Mouse (Mus musculus) embryonic facial prominence, embryonic 11.5 days (tissue): ENCODE data around the gene Mapkapk5. TPM values are rescaled to one million over a fixed set of nuclear protein-coding genes. Genes with fewer than 3 reads are reported as not detected.

Experiments used
- ATAC-seq: fragments of 200-750 bp; cut with Nextera tagmentation; replicated peaks from 2 replicates; pipeline ENCODE4 v1.8.0; 2017; ENCODE audit warnings: low read depth; ENCODE audit not compliant: insufficient number of reproducible peaks, low FRiP score, low TSS enrichment
- DNase-seq: peaks from one replicate; pipeline ENCODE4 v3.0.0-alpha.2; 2015; ENCODE audit warnings: low spot score
- H3K27ac ChIP-seq: fragments of 300-500 bp; sonication (generic); replicated peaks from 2 replicates; pipeline ENCODE4 v1.5.1; 2014; ENCODE audit warnings: mild to moderate bottlenecking, low read depth, low read length, control low read depth
- H3K27me3 ChIP-seq: fragments of 300-500 bp; sonication (generic); 2 replicates; pipeline ENCODE4 v1.6.1; 2014; ENCODE audit warnings: mild to moderate bottlenecking, low read length, moderate library complexity, mixed read lengths; ENCODE audit not compliant: control insufficient read depth, insufficient read depth
- H3K36me3 ChIP-seq: fragments of 300-500 bp; sonication (generic); replicated peaks from 2 replicates; pipeline ENCODE4 v1.6.1; 2014; ENCODE audit warnings: low read depth, mild to moderate bottlenecking, low read length, moderate library complexity, mixed read lengths; ENCODE audit not compliant: control insufficient read depth, insufficient read depth
- H3K4me1 ChIP-seq: fragments of 300-500 bp; sonication (generic); 2 replicates; pipeline ENCODE4 v1.6.1; 2014; ENCODE audit warnings: low read length, mixed read lengths; ENCODE audit not compliant: control insufficient read depth, insufficient read depth
- H3K4me2 ChIP-seq: fragments of 300-500 bp; sonication (generic); 2 replicates; pipeline ENCODE4 v1.6.1; 2014; ENCODE audit warnings: low read depth, mild to moderate bottlenecking, control low read depth, low read length, moderate library complexity
- H3K4me3 ChIP-seq: fragments of 300-500 bp; sonication (generic); 2 replicates; pipeline ENCODE4 v1.5.1; 2014; ENCODE audit warnings: low read depth, low read length, control low read depth
- H3K9ac ChIP-seq: fragments of 300-500 bp; sonication (generic); replicated peaks from 2 replicates; pipeline ENCODE4 v1.6.1; 2014; ENCODE audit warnings: mild to moderate bottlenecking, control low read depth, low read length
- H3K9me3 ChIP-seq: fragments of 300-500 bp; sonication (generic); replicated peaks from 2 replicates; pipeline ENCODE4 v1.6.1; 2016; ENCODE audit warnings: mild to moderate bottlenecking, low read length, inconsistent platforms, mixed read lengths; ENCODE audit not compliant: control insufficient read depth
- WGBS: fragments of 180-500 bp; shearing (Covaris S2); extraction: QIAGEN DNeasy Blood & Tissue Kit; methylation state at CpG from one replicate; pipeline ENCODE4 v1.1.7; 2014; 5-methylcytosine and 5-hydroxymethylcytosine counted together
- polyA plus RNA-seq: library from polyadenylated mRNA; unstranded; fragments of >200 nt; fragmentation: Nextera tagmentation; extraction: Ambion mirVana; gene quantifications from 2 replicates; pipeline ENCODE4 v1.2.1, GENCODE M21; 2014

The Mapkapk5 gene
- polyA plus RNA-seq, 1 experiment from 2014 or later, result 57.1 TPM

DNA sequence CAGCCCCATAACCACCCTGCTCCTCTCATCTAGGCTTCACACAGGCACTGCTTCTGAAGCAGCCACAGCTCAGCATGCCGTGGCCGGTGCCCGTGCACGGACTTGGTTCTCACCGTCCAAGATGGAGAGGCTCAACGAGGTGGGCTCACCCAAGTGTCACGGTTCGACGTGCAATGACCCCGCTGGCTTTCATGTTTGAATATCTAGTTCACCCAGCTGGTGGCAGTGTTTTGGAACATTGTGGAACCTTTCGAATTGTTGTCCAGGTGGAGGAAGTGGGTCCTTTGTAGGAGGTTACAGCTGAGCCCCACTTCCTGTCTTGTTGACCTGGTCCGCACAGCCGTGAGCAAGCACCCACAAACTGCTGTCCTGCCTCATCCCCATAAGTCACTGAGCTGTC is 28.4 kb upstream of the Mapkapk5 start:
- Histone ChIP-seq H3K9me3 (no peaks in the 10 kb centered on the region), H3K4me2 (no peak overlapping the region), H3K4me1 (no peaks in the 10 kb centered on the region), H3K9ac (no peak overlapping the region), H3K27me3 (no peaks in the 10 kb centered on the region), H3K4me3 (no peak overlapping the region), H3K36me3 (peaks cover 2% of the 10 kb centered on the region; the same call in 1 of the 2 replicates), H3K27ac (no peak overlapping the region)
- no peak for DNase-seq
- no peak for ATAC-seq
- WGBS, result 91% methylated on average over 13 of the region's 13 CpGs

DNA sequence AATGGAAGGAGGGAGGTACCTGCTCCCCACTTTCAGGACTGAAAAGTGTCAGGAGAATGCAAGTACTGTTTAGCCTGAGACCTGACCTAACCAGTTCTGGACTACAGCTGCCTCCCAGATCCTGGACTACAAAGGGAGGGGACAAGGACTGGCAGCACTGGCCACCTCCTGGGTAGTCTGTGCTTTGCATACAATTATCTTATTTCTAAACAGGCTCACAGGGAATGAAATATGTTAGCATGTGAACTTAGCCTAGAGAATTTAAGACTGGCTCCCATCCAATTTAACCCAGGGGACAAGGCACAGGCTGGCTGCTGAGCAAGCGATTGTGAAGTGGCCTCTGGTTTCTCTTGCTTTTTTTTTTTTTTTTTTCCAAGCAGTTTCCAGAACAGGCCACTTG is 25.1 kb upstream of the Mapkapk5 start:
- Histone ChIP-seq H3K27me3 (no peaks in the 10 kb centered on the region), H3K9me3 (no peaks in the 10 kb centered on the region), H3K4me1 (no peaks in the 10 kb centered on the region), H3K4me3 (no peak overlapping the region), H3K36me3 (peaks cover 2% of the 10 kb centered on the region; the same call in 1 of the 2 replicates), H3K9ac (no peak overlapping the region), H3K27ac (no peak overlapping the region), H3K4me2 (no peak overlapping the region)
- ATAC-seq (no peak), DNase-seq (no peak)
- 88% methylated on average over 1 of the region's 1 CpGs for WGBS

GRCm38 (mm10) chr5:121569881-121570420 is 24.2 kb upstream of the Mapkapk5 start:
- peaks cover 2% of the 10 kb centered on the region; the same call in 1 of the 2 replicates for H3K36me3 ChIP-seq
- H3K4me3 ChIP-seq, result no peak overlapping the region
- H3K4me2 ChIP-seq, result no peak overlapping the region
- H3K9me3 ChIP-seq, result no peaks in the 10 kb centered on the region
- H3K27me3 ChIP-seq, result no peaks in the 10 kb centered on the region
- no peak for DNase-seq
- H3K4me1 ChIP-seq, result no peaks in the 10 kb centered on the region
- no peak overlapping the region for H3K9ac ChIP-seq
- ATAC-seq, result no peak
- H3K27ac ChIP-seq, result no peak overlapping the region
- 82% methylated on average over 8 of the region's 9 CpGs for WGBS

DNA sequence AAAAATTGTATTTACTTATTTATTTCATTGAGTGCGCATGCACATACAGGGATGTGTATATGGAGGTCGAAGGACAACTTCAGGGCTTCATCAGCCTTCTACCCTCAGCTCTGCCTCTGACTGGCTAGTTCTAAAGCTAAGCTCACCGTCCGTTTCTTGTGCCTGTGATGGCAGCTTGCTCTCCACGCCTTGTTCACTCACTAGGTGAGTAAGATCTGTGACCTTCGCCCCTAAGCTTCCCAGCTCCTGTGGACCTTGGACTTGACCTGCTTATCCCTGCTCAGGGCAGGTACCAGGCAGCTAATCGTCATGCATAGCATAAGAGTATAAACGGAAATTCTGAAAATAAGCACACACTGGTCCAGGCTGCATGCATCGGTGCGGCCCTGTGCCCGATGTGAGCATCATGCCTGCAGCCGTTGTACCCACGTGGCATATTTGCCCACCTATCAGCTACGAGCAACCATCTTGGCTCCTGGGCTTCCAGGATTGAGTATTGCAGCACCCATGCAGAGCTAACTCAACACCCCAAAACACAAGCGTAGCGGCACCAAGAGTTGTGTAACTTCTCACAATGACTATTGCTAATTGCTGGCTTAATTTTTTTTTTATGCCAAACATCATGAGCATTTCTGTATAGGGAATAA is 20.5 kb upstream of the Mapkapk5 start:
- H3K4me1 ChIP-seq, result no peaks in the 10 kb centered on the region

DNA sequence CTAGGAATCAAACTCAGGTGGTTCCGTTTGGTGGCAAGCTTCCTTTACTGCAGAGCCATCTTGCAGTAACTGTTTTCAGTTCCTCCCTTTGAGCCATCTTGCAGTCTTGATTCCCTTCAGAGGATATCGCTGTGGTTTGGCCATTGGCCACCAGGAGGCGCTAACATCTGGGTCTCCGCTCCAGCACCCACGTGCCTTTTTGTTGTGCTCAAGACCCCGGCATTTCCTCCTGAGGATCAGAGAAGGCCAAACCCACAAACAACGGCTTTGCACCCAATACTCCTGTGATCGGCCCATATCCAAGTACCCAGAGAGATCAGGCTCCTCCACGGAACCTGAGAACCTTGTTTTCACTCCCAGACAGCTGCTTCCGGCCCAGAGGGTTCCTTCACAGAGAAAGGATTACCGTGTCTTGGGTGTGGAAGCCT is 18.8 kb upstream of the Mapkapk5 start:
- Histone ChIP-seq H3K9ac (no peak overlapping the region), H3K4me1 (no peaks in the 10 kb centered on the region), H3K4me2 (peak overlapping the region; percentile 29), H3K27ac (no peak overlapping the region), H3K36me3 (no peaks in the 10 kb centered on the region), H3K9me3 (no peaks in the 10 kb centered on the region), H3K27me3 (no peaks in the 10 kb centered on the region), H3K4me3 (no peak overlapping the region)
- 10% methylated on average over 11 of the region's 11 CpGs for WGBS
- ATAC-seq, result 0 out of 2 replicates have a peak, but pooled peaks have one; percentile 17
- peak; percentile 94 for DNase-seq

More for the DNA sequence above, 20.5 kb upstream of the Mapkapk5 start:
- DNase-seq, result no peak
- Histone ChIP-seq H3K9ac (no peak overlapping the region), H3K36me3 (no peaks in the 10 kb centered on the region), H3K27ac (no peak overlapping the region), H3K27me3 (no peaks in the 10 kb centered on the region), H3K4me2 (no peak overlapping the region), H3K4me3 (no peak overlapping the region), H3K9me3 (no peaks in the 10 kb centered on the region)
- 88% methylated on average over 16 of the region's 16 CpGs for WGBS
- no peak for ATAC-seq

- 88% methylated on average over 3 of the region's 3 CpGs for WGBS
- DNase-seq, result no peak
- ATAC-seq, result no peak
- Histone ChIP-seq H3K9me3 (no peaks in the 10 kb centered on the region), H3K4me1 (no peaks in the 10 kb centered on the region), H3K9ac (no peak overlapping the region), H3K27me3 (no peaks in the 10 kb centered on the region), H3K27ac (no peak overlapping the region), H3K36me3 (no peaks in the 10 kb centered on the region), H3K4me3 (no peak overlapping the region), H3K4me2 (no peak overlapping the region)
Observed at GRCm38 (mm10) chr5:121562436-121562835, 16.7 kb upstream of the Mapkapk5 start.

GRCm38 (mm10) chr5:121549196-121549595 is 3.5 kb upstream of the Mapkapk5 start:
- H3K27me3 ChIP-seq, result no peaks in the 10 kb centered on the region
- H3K27ac ChIP-seq, result no peak overlapping the region
- WGBS, result 88% methylated on average over 7 of the region's 7 CpGs
- ATAC-seq (no peak), DNase-seq (no peak)
- H3K4me2 ChIP-seq, result no peak overlapping the region
- no peak overlapping the region for H3K4me3 ChIP-seq
- H3K4me1 ChIP-seq, result no peaks in the 10 kb centered on the region
- H3K9me3 ChIP-seq, result no peaks in the 10 kb centered on the region
- H3K36me3 ChIP-seq, result no peaks in the 10 kb centered on the region
- H3K9ac ChIP-seq, result no peak overlapping the region

DNA sequence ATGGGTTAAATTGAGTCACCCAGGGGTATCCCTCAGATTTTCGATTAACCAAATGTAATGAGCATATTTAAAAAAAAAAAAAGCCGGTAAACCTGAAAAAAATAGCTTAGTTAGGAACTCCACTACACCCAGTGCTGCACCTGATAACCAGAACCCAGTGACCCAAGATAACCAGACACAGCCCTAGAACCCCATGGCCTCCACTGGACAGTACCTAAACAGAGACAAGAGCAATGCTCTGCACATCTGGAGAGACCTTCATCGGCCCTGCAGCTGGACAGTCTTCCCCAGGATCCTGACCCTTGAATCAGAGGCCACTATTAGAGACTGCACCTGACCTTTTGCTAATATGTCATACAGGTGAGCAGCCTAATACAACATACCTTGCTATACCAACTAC is 1.4 kb upstream of the Mapkapk5 start:
- Histone ChIP-seq H3K27ac (no peak overlapping the region), H3K27me3 (no peaks in the 10 kb centered on the region), H3K4me3 (no peak overlapping the region), H3K4me2 (no peak overlapping the region), H3K36me3 (no peaks in the 10 kb centered on the region), H3K4me1 (no peaks in the 10 kb centered on the region), H3K9ac (no peak overlapping the region), H3K9me3 (no peaks in the 10 kb centered on the region)
- DNase-seq, result no peak
- no peak for ATAC-seq
- 95% methylated on average over 3 of the region's 3 CpGs for WGBS
